Mouse (Mus musculus): ENCODE measurements around the gene Hyal1.
"Not testable (repeated sequence)": the region's sequence is repeated elsewhere in the genome, so short reads cannot be mapped to it uniquely, and the experiment has no call there.

Gene Hyal1

DNA sequence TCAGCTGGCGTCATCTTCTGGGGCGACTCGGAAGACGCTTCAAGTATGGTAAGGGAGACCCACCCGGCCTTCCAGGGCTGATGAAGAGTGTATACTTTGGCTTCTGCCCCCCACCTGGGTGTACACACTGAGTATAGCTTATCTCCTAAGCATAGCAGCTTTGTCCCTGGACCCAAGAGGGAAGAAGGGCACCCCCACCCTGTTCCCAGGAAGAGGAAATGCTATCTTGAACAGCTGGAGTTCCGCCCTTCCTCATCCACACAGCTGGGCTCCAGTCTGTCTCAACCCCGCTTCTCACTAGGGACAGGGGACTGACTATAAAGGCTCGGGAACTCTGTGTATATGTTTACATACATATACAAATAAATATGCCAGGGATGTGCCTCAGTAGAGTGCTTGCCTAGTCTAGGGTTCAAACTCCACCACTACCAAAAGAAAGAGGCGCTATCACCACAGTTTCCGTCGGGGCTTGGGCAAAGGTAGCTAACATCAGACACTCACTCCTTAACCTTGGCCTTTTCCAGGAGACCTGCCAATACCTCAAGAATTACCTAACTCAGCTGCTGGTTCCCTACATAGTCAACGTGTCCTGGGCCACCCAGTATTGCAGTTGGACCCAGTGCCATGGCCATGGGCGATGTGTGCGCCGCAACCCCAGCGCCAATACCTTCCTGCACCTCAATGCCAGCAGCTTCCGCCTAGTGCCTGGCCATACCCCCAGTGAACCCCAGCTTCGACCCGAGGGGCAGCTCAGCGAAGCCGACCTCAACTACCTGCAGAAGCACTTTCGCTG, 5.0 kb upstream of the Hyal1 start:
- DNase-seq (ENCODE audit: low spot score) = no peak

DNA sequence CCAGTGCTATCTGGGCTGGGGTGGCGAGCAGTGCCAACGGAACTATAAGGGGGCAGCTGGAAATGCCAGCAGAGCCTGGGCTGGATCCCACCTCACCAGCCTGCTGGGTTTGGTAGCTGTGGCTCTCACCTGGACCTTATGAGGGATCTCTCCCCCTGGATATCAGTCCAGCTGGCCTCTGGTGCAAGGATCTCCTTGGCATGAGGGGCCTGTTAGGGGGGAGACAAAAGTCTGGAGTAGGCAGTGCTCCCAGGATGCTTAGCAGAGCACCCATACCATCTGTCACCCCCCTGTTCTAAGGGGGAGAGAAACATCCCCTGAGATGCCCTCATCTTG, 4.4 kb upstream of the Hyal1 start:
- DNase-seq (ENCODE audit: low spot score) = no peak

DNA sequence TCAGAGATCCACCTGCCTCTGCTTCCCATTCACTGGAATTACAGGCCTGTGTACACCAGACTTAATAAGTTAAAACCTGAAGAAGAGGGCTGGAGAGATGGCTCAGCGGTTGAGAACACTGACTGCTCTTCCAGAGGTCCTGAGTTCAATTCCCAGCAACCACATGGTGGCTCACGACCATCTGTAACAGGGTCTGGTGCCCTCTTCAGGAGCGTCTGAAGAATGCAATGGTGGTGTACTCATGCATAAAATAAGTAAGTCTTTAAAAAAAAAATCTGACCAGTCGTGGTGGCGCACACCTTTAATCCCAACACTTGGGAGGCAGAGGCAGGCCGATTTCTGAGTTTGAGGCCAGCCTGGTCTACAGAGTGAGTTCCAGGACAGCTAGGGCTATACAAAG, 3.0 kb upstream of the Hyal1 start:
- DNase-seq (ENCODE audit: low spot score) = not testable (repeated sequence)

GRCm38 (mm10) chr9:107575579-107576356, 959 bp upstream of the Hyal1 start:
- no peak for DNase-seq (ENCODE audit: low spot score)

DNA sequence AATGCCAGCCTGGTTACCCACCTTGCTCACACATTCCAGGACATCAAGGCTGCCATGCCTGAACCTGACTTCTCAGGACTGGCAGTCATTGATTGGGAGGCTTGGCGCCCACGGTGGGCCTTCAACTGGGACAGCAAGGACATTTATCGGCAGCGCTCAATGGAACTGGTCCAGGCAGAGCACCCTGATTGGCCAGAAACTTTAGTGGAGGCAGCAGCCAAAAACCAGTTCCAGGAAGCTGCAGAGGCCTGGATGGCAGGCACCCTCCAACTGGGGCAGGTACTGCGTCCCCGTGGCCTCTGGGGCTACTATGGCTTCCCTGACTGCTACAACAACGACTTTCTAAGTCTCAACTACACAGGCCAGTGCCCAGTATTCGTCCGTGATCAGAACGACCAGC, 1.1 kb downstream of the Hyal1 start:
- DNase-seq (ENCODE audit: low spot score) = no peak

GRCm38 (mm10) chr9:107578587-107578986, 1.9 kb downstream of the Hyal1 start, which contains the start of gene Naa80:
Gene Naa80 (plus strand): TSS chr9:107578887.
- DNase-seq (ENCODE audit: low spot score) = no peak

- peak; percentile 75 for DNase-seq (ENCODE audit: low spot score)
Observed at GRCm38 (mm10) chr9:107579023-107579900, 2.5 kb downstream of the Hyal1 start.

DNA sequence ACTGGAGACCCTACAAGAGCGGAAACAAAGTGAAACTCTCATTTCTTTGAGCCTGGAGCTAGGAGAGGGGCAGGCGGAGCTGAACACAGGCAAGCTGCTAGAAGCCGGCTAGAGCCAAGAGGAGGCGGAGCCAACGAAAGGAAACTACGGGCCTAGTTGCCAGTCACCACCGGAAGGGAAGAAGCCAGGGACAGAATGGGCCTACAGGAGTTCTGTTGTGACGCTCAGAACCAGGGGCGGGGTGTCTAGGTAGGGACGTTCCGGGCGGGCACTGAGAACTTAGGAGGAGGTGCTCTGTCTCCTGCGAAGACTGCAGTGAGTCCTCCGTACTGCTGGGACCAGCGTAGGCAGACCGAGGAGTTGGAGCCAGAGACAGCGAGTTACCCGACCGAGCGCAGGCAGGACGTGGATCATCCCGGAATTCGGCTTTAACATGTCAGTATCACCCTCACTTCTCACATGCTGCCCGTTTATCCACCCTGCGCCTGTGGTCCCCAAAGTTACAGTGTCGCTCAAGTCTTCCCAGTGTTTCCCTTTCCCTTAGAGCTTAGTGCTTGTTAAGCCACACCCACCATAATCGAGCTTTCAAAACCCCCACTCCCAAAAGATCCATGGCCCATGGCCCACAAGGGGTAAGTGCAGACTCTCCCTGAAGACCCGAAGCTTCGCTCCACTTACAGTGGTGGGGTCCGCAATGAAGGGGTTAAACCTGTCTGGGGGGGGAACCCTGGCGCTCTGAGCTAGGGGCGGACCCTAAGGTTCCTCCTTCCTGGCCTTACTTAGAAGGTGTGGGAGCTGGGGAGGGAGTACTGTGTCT, 4.0 kb downstream of the Hyal1 start, which contains the start of gene Hyal3:
TSS of gene Hyal3 (plus strand) at position 318 of the 817 bp plus-strand sequence.
- peak; percentile 83 for DNase-seq (ENCODE audit: low spot score)

- no peak for DNase-seq (ENCODE audit: low spot score)
Observed at GRCm38 (mm10) chr9:107581584-107581983, 4.9 kb downstream of the Hyal1 start.

GRCm38 (mm10) chr9:107582509-107583062, 5.9 kb downstream of the Hyal1 start:
- no peak for DNase-seq (ENCODE audit: low spot score)

DNA sequence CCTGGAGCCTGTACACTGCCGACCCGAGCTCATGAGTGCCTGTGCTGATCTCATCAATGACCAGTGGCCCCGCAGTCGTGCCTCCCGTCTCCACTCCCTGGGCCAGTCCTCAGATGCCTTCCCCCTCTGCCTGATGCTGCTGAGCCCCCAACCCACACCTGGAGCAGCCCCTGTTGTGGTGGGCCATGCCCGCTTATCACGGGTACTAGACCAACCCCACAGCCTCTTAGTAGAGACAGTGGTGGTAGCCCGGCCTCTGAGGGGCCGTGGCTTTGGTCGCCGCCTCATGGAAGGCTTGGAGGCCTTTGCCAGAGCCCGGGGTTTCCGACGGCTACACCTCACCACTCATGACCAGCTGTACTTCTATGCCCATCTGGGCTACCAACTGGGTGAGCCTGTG, 6.4 kb downstream of the Hyal1 start:
- DNase-seq (ENCODE audit: low spot score) = no peak

- DNase-seq (ENCODE audit: low spot score) = no peak
Observed at GRCm38 (mm10) chr9:107586504-107586903, 9.8 kb downstream of the Hyal1 start.

GRCm38 (mm10) chr9:107586974-107587832, 10.5 kb downstream of the Hyal1 start, which contains the start of gene Ifrd2:
Gene Ifrd2 (plus strand): TSS chr9:107587642.
- peak; percentile 96 for DNase-seq (ENCODE audit: low spot score)

- DNase-seq (ENCODE audit: low spot score) = peak; percentile 74
Observed at GRCm38 (mm10) chr9:107587833-107588639, 11.3 kb downstream of the Hyal1 start.

- no peak for DNase-seq (ENCODE audit: low spot score)
Observed at GRCm38 (mm10) chr9:107590058-107590772, 13.5 kb downstream of the Hyal1 start.

DNA sequence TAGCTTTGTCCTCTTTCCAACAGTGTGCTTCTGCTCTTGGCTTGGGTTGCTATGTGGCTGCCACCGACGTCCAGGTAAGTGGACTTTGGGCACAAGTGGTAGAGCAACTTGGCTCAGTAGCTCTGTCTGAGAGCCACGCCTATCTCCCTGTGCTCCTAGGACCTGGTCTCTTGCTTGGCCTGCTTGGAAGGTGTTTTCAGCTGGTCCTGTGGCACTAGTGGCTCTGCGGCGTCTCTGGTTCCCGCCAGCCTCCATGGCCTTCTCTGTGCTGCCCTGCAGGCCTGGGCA, 14.0 kb downstream of the Hyal1 start:
- no peak for DNase-seq (ENCODE audit: low spot score)

GRCm38 (mm10) chr9:107593101-107593976, 16.6 kb downstream of the Hyal1 start:
- DNase-seq (ENCODE audit: low spot score) = no peak

Data from MN1 (cell line).